Mouse (Mus musculus) neutrophil, adult 5-6 weeks (primary cell): Measurements from ENCODE around the gene Fxr2. TPM values are rescaled to one million over a fixed set of nuclear protein-coding genes. Genes with fewer than 3 reads are reported as not detected.

Source experiments
- ATAC-seq: fragments of 151-379, 151-347 bp; 2 replicates; pipeline ENCODE4 v1.8.0; 2017; ENCODE audit warnings: mild to moderate bottlenecking, moderate TSS enrichment; ENCODE audit not compliant: insufficient number of reproducible peaks, poor library complexity, low FRiP score, severe bottlenecking; ENCODE audit errors: extremely low read depth
- total RNA-seq: library from RNA; stranded (forward); fragments of 200-1000 nt; gene quantifications from 2 replicates; pipeline ENCODE4 v1.2.3, GENCODE M21; 2017

Fxr2 gene
- total RNA-seq, 1 experiment from 2014 or later = 86.1 TPM

DNA sequence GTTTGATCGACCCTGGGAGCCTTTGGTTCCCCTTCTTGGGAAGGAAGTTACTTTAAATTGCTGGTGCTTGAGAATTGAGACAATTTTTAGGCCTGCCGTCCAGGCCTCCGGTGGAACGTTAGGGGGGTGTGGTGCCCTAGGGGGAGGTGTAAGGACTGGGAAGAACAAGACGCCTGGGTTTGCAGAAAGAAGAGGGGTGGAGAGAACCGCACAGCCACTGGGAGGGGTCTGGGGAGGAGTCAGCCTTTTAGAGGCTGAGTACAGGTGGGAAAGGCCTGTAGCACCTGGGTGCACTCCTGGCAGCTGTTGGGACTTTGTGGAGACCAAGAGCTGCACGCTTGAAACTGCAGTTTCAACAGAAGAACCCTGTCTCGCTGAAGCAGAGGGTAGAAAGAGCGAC lies 22.0 kb downstream of the Fxr2 start:
- ATAC-seq = no peak

DNA sequence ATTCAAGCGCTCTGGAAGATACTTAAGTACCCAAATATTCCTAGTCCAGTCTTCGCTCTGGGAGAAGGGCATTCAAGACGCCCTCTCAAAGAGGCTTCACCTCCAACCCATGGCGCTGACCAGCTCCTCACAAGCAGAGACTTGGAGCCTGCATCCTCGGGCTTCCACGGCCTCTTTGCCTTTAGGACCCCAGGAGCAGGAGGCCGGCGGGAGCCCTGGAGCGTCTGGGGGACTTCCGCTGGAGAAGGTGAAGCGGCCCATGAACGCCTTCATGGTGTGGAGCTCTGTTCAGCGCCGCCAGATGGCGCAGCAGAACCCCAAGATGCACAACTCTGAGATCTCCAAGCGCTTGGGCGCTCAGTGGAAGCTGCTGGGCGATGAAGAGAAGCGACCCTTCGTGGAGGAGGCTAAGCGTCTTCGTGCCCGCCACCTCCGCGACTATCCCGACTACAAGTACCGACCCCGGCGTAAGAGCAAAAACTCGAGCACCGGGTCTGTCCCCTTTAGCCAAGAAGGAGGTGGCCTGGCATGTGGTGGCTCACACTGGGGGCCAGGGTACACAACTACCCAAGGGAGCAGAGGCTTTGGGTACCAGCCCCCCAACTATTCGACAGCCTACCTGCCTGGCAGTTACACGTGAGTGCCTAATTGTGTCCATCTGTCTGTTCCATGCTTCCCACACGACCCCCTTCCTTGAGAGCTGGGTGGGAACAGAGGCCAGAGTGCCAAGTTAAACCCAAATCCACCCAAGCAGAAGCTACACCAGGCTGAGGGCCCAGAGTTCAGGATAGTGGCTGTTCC lies 22.7 kb downstream of the Fxr2 start, which contains the start of gene Sox15:
Gene Sox15, plus strand, starts transcription at position 51 of the 801 bp plus-strand sequence.
- ATAC-seq = no peak

DNA sequence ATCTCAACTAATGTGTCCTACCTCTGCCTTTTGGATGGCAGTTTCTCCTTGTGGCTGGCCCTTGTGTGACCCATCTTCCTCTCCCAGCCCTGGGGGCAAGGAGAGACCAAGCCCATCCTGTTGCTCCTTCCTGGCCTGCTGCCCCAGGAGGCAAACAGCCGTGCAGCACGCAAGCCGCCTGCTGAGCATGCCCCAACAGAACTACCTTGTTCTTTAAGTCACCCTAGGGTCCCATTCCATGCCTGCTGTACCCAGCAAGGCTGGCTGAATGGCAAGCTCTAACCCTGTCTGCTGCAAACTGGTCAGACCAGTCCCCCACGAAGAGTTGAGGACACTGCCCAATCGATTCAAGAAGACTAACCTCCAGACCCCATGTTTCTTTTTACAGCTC lies 23.3 kb downstream of the Fxr2 start:
- no peak for ATAC-seq

DNA sequence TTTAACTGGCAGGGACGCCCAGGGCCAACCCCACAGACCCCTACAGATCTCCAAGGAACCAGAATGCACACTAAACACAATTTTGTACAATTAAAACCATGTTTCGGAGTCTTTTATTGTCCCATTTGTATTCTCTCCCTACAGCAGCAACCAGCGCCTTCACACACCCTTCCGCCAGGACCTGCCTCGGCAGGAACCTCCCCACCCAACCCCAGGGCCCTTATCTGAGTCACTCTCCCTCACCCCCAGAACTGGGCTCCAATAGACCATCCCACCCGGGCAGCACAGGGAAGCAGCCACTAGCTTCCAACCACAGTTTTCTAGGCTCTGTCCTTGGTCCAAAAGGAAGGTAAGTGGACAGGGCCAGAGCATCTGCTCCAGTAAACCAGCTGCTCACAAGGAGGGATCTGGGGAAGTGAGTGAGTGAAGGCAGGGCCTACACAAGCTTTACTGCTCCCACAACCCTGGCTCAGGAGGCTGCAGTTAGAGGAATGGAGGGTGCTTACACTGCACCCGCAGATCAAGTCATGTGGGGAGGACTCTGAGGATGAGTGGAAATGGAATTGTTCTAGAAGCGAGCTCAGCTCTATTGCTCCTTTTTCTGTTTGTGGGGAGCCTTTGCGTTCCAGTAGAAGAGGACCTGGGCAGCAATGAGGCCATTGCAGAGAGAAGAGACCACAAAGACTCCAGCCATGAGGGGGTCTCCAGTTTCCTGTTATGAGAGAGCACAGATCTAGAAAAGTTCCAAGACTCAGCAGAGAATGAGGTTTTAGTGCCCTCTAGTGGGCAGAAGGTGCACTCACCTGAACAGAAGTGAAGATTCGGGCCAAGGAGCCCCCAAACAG lies 24.0 kb downstream of the Fxr2 start:
- peak; percentile 39; the same call in 1 of the 2 replicates for ATAC-seq

DNA sequence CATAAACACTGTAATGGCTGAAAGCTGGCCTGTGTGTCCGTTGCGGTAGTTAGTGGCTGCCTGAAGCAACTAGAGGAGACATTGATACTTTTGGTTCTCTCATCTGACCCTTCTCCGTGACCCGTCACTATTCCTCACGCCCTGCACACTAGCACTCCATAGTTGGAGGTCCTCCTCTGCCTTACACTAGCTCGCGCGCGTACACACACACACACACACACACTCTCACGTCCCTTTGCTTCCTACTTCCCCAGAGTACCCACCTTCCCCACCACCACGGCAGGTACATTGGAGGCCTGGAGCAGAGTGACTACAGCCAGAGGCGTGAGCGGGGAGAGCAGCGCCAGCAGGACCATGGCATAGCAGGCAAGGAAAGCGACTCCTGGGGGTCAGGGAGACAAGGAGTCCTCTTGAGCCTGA lies 24.7 kb downstream of the Fxr2 start:
- no peak for ATAC-seq

DNA sequence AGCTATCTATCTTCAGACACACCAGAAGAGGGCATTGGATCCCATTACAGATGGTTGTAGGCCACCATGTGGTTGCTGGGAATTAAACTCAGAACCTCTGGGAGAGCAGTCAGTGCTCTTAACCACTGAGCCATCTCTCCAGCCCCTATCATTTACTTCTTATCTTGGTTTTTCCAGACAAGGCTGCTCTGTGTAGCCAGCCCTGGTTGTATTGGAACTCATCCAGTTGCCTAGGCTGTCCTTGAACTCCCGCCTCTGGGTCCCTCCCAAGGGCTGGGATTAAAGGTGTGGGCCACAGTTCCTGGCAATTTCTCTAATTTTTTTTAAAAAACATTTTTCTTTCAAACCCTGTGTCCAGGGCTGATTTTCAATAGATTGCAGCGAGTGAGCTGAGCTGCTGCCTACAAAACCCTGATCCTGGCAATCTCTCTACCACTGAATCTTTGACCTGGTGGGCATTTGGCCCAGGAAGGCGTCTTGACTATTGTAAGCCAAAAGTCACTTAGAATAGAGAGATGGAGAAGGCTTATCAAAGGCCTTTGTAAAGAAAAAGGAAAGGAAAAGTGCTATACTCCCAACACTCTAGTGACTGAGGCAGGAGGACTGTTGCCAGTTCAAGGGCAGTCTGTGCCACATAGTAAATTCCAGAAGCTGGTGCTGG lies 28.6 kb downstream of the Fxr2 start:
- ATAC-seq = no peak

DNA sequence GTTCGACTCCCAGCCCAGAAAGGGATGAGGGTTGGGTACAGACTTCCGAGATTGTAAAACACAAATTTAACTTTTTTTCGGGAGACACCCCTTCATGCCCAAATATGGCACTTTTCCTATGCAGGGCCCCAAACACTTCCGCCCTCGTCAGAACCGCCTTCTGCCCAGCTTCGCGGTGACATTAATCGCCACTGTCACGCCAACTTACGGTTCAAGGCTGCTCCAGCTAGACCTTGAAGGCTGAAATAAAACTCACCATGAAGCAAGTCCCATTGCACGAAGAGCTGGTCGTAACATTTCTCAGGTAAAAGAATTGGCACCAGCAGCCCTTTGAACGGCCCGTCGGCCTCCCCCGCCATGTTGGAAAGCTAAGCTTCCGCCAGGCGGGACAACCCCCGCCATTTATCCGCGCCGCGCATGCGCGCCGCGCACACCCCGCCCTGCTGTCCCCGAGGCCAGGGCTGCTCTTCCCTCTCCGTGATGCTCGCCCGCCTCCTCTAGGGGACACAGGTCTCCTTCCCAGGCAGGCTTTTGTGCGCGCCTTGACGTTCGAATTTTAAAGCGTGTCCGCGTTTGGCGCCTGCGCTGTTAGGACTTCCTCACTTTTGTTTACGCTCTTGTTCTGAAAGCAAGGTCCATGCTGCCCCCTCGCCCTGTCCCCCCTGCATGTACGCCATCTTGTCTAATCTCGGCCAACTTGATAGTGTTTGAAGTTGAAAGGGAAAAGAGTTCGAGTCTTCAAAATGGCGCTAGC lies 29.6 kb downstream of the Fxr2 start, which contains the start of gene Mpdu1:
Gene Mpdu1, minus strand, starts transcription at position 430 of the 754 bp plus-strand sequence.
- ATAC-seq = peak; percentile 78

DNA sequence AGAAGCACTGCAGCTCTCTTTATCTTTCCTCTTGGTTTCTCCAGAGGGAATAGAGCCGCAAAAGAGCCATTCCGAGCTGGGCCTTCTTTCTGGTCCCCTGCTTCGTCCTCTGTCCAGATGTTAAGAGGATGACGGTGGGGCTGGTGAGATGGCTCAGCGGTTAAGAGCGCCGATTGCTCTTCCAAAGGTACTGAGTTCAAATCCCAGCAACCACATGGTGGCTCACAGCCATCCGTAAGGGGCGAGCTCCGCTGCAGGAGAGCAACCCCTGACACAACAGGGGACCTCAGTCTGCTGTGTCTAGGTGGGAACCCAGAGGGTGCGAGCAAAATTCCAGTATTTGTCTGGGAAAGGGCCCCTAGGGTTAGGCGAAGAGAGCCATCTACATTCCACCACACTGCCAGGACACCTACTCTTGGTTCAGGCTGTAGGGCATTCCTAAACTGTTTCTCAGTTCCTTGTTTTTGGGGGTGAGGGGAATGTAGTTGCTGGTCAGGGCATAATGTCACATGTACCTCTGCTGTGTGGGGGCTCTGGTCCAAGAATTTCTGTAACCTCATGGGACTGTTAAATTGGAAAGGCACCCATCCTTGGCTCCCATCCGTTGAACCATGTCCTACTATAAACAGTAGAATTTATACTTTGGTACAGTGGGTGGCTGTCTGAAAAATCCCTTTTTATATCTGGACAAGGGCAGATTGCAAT lies 30.3 kb downstream of the Fxr2 start:
- ATAC-seq = no peak

DNA sequence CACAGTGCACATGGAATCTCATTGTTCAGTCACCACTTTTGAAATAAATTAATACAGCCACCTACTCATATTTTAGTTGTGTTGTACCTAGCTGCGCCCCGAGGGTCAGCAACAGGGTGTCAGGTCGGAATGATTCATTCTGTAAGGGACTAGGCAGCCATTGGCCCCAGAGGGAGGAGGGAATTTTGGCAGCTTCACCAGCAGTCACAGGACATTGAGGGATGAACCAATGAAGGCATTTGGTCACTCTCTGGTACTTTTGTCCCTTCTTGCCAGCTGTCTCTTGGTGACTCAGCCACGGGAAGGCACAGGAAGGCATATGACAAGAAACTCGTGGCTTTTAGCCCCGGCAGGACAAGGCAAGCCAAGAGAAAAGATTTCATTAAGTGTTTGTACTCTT lies 31.0 kb downstream of the Fxr2 start:
- no peak for ATAC-seq

DNA sequence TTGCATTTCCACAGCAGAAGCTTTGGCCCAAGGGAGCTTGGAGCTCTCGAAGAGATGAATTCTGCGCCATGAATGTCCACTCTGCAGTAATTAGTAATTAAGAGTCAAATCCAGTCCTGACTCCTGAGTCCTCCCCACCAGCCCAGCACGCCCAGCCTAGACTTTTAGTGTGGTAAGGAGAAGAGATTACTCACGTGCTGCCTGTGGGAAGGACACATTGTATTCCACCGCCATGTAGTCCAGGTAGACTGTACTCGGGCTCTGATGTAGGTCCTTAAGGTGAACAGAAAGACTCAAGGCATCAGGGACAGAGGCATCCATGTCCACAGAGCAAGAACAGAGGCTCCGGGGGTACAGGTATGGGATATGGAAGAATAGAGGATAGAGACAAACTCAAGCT lies 32.1 kb downstream of the Fxr2 start:
- ATAC-seq = no peak

DNA sequence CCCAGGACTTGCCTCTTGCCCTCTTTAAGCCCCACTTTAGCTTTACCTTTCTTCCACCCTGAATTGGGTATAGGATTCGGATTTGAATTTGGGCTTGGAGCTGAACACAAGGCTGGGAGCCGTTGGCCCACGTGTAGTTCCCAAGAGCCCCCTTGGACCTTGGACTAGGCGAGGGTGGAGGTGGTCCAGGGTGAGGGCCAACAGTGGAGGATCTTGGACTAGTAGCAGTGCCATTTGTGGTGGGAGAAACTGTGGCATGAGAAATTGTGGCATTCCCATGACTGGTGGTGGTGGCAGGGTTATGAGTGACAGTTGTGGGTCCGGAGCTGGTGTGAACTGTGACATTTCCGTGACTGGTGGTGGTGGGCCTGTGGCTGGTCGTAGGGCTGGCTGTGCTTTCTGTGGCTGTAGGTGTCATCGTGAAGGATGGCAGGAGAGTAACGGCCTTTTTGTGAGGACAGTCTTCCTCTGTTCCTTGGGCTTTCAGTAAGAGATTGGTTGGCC lies 32.7 kb downstream of the Fxr2 start:
- no peak for ATAC-seq

DNA sequence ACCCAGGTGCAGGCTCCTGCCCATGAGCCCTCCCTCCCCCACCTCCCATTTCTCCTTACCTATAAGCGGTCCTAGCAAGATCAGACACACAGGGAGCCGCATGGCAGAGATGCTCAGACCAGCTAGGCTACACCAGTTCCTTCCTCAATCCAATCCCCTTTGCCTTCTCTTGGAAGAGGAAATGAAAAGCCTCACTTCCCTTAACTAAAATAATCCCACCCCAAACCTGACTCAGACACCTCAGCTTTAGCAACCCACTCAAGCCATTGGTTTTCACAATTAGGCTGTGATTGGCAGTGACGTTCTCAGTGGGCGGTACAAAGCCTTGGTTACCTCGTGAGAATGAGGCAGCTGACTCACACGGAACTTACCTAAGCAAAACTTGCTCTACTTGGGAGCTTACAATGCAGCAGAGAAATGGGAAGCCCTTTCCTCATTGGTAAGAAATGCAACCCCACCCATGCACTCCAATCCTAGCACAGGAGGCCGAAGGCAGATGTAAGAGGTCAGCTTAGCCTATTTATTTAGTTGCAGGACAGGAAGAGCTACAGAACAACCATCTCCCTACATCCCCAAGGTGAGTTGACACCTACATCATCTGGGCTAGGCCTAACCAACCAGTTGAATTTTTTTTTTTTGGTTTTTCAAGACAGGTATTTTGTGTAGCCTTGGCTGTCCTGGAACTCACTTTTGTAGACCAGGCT lies 33.3 kb downstream of the Fxr2 start, which contains the start of gene Cd68:
Gene Cd68, minus strand, starts transcription at position 193 of the 704 bp plus-strand sequence.
- peak; percentile 76 for ATAC-seq

DNA sequence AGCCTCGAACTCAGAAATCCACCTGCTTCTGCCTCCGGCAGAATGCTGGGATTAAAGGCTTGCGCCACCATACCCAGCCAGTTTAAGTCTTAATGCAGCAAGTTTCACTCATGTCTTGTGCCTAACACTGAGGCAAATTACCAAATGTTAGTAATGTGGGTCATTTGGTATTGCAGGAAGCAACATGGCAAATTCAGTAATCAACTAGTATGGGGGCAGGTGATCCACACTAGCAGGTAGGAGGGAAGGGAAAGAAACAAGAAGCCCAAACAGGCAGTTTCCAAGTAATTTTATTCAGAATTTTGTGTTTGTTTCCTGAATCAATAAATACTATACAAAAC lies 33.8 kb downstream of the Fxr2 start:
- ATAC-seq = no peak

DNA sequence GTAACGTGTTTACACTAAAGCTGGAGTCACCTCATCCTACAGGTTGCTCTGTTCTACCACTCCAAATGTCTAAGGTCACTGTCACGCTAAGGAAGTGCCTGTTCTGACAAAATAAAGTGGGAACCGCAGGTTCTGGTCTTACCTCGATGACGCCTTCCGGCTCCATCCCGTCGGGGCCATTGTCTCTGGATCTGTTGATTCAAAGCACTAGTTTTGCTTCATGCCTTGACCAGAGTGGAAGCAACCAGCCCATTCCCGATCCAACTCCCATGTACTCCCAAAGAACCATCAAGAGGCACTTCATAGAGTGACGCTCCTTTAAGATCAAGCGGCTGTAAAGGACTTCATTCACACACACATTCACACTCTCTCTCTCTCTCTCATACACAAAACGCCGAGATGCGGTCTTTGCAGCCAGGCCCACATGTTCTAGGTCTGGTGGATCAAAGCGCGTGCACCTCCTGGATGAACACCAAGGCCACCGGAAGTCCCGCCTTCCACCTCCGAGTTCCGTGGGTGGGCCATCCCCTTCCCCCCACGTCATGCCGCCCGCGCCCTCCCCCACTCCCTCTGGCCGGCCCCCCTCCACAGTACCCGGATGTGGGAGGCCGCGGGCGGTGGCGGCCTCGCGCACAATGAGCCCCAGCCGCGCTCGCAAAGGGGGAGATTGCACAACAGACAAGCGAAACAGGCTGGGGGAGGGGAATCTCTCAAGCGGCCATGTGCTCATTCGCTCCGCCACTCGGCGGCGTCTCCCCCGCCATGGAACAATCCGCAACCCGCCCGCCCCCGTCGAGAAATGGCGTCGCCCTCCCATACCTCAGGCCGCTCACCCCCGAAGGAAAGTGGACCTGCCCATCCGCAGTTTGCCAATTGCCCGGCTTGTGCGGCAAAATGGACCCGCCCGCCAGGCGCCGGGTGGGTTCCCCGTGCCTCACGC lies 38.3 kb downstream of the Fxr2 start:
- peak; percentile 65 for ATAC-seq

DNA sequence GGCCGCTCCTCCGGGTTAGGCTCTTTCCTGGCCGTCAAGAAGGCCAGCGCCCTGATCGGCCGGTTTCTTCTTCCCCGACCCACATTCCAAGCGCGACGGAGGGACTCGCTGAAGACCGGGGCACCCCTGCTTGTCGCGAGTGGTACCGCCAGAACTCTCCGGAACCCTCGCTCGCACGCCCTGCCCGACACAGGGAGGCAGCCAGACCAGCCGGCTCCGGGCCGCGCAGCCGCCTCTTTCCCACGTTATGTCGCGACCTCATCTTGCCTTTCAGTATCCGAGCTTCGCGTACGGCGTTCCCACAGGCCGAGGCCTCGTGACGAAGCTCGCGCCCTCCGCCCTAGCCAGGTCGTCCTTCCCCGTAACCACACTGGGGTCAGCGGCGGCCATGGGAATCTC lies 38.9 kb downstream of the Fxr2 start:
- ATAC-seq = no peak

DNA sequence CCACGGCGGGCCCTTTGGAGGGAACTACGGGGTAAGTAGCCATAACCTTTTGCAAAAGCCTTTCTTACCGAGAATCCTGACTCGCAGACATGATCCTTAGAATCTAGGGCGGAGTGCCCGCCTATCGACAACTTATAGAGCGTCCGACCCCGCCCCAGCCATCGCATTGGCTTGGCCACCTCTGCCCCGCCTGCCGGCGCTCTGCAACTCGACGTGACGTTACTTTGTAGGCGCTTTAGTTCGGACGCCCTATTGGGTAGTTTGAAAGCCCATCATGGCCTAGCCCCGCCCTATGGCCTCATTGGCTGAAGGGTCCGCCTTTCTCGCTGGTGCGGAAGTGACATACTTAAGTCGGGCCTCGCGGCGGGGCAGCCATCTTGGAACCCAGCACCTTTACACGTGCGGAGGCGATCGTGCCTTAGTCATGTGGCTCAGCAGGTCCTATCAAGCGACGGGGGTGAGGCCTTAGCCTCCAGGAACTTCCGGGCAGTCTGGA lies 39.5 kb downstream of the Fxr2 start, which contains the start of gene Eif4a1:
Gene Eif4a1, minus strand, starts transcription at position 213 of the 496 bp plus-strand sequence.
- ATAC-seq = peak; percentile 88
